Mouse (Mus musculus): ENCODE results near the gene Mrps6. TPM values are rescaled to one million over a fixed set of nuclear protein-coding genes. Genes with fewer than 3 reads are reported as not detected.
"Not testable (repeated sequence)": the region's sequence is repeated elsewhere in the genome, so short reads cannot be mapped to it uniquely, and the experiment has no call there.

Mrps6 gene
- total RNA-seq, 2 experiments from 2014 or later: 56.9 to 63.0 TPM

DNA sequence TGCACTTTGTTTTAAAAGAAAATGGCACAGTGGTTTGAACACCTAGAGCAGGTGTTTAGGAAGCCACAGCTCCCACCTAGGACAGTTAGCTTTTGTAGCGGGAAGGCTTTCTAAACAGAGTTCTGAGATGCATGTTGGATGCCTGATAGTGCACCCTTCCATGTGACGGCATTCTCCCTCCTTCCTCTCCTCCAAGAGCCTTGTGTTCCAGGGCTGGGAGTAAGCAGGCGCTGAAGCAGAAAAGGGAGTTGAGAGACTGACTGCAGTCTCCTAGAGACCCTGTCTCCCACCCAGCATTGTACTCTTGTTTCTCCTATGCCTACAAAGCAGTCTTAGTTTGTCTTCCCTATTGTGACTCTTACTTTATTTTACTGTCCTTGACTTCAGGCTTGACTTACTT is 2.1 kb downstream of the Mrps6 start:
- DNase-seq: no peak
- intact Hi-C loops (cut with DNase I): no loop called here

DNA sequence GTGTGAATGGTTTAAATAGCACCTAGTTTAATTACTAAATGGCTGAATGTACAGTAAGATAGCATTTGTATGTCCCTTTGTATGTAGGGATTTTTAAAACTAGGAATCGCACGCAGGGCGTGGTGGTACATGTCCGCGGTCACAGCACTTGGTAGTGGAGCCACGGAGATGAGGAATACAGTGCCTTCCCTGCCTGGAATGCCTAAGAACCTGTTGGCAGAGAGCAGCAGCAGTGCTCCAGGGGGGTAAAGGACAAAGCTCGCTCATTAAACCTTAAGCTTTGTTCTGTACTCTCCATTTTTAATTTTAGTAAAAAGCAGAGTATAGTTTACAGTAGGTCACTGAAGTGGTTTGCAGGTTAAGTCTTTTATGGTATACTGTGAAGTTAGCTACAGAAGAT is 3.5 kb downstream of the Mrps6 start:
- no peak for DNase-seq
- intact Hi-C loops (cut with DNase I): no loop called here

DNA sequence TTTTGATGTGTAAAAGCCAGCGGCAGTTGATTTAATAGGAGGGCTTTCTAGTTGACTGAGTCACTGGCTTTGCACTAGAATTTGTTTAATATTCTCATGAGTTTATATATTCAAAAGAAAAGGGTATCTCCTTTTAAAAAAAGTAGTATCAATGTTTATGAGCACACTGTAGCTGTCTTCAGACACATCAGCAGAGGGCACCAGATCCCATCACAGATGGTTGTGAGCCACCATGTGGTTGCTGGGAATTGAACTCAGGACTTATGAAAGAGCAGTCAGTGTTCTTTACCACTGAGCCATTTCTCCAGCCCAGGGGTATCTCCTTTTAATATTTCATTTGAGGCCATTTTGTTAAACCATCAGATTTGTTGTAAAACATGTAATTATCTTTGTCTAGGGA is 4.8 kb downstream of the Mrps6 start:
- no peak for DNase-seq
- intact Hi-C loops (cut with DNase I): no loop called here

DNA sequence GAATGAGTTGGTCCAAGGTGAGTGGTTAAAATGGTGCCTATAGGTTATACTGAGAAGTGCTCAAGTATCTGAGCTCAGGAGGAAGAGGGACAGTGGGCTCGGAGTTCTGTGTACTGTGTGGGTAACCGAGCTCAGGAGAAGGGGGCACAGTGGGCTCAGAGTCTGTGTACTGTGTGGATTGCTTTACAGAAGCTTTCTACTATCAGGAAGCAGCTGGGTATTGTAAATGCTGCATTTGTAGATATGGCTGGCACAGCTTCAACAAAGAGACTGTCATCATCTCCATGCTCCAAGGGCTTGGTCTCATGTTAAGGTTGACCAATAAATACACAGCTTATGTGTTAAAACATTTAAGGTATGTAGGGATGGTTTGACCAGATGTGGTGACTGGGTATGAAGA is 6.7 kb downstream of the Mrps6 start:
- no peak for DNase-seq
- intact Hi-C loops (cut with DNase I): no loop called here

DNA sequence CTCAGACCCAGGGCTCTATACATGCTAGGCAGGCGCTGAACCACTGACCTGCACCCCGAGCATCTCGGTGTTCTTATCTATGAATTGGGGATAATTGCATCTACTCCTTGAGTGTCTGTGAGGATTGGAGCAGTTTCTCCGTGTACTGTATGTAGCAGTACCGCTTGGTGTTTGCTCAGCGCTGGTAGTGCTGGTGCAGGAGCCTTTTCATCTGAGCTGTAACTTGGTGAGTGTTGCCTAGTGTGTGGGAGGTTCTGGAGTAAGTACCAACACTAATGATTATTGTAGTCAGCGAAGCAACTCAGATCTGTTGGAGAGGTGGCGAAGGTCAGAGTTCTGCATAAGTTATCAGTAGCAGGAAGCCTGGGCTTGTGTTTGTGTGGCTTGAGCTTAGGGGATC is 12.3 kb downstream of the Mrps6 start:
- no peak for DNase-seq
- intact Hi-C loops (cut with DNase I): no loop called here

DNA sequence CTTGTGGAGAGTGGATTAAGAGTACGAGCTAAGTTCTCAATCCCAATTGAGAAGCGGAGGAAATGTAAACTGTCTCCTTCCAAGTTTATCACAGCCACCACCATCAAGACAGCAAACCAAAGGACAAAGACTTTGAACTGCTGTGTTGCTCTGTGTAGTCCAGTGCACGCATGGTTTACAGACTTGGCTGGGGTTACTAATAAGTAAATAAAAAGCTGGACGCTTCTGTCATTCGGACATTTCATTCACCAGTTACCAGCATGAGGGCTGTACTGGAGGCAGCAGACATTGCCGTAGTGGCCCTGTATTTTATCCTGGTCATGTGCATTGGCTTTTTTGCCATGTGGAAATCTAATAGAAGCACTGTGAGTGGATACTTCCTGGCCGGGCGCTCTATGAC is 18.7 kb downstream of the Mrps6 start:
- intact Hi-C loops (cut with DNase I): no loop called here

DNA sequence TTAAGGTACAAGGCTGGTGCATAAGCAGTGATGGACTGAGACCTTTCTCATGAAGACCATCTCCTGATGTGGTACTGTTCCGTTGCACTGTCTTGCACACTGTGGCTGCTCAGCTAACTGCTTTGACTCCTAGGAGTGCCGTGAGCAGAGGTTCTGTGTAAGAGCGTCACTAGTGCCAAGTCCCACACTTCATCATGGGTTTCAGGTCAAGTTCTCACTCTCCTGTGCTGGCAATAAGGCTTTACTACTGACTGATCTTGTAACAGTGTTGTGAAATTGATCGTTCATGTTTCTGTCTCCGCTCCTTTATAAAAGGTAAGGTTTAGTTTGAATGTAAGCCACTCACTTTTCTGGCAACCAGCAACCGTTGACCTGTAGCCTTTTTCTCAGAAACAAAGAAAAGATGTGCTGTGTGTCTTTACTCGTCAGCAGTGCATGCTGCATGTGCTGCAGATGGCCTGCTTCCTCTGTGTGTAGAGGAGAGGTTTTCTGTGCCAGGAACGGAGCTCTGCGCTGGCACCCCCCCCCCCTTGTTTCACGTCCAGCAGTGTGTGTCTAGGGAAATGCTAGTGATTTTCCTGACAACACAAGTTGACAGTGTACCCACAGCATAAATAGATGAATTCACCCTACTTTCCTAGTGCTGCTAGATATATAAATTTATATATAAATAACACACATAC is 25.8 kb downstream of the Mrps6 start:
- no peak for DNase-seq
- intact Hi-C loops (cut with DNase I): no loop called here

More for the DNA sequence above, 18.7 kb downstream of the Mrps6 start:
- DNase-seq: no peak

DNA sequence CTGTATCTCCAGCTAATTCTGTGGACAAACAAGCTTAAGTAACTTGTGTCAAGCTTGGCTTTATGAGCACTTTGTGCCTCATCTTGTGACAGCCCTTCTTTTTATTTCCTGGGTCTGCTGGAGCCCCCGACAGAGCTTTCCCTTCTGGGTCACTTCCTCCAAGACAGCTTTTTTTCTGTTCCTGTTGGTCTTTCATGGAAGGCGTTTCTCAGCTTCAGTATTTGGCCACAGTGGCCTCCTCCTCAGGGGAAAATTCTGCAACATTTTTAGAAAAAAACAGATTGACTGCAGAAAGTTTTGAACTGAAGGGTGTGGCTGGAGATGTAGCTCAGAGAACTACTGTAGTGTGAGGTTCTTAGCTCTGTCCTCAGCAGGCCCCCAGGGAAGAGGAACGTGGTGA is 31.2 kb downstream of the Mrps6 start:
- intact Hi-C loops (cut with DNase I): no loop called here
- DNase-seq: no peak

DNA sequence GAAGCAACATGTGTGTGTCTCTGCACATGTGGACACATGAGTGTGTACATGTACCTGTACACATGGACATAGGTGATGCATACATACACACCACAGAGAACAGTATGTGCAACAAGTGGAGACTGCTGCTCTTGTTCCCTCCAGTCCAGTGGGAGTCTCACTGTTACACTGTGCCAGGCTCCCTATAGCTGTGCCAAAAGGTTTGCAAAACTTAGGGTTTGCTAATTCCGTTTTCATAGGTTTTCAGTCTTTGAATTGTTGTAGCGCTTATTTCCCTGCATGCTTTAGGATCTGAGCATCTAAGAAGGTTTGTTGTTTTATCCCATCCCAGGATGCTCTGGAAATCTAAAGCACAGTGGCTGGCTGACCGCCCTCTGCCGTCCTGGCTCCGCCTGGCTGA is 33.8 kb downstream of the Mrps6 start:
- DNase-seq: no peak
- intact Hi-C loops (cut with DNase I): no loop called here

DNA sequence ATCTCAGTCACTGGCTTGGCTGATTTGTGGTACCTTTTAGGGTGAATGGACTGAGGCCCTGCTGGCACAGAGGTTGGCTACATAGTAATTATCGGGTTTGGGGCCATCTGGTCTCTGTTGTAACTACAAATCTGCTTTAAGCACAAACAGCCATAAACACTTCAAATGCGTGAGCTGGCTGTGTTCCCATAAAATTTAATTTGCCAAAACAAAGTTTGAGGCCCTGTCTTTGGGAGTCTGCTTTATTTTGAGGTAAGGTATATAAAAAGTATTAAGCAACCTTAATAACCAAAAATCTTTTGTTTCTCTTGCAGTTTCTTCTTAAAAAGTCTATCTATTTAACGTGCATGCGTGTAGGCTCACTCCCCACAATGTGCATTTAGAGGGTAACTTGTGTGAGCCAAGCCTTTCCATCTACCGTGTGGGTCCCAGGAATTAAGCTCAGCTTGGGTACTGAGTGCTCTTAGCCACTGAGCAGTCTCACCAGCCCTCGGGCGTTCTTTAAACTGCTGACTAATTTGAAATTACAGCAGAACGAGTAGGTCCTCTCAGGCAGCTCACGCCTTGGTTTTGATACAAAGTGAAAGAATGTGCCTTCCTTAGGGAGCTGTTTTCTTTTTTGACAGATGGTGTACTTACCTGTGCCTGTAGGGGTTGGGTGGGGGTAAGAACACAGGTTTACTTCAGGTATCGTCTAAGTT is 40.4 kb downstream of the Mrps6 start:
- intact Hi-C loops (cut with DNase I): no loop called here
- DNase-seq: no peak

DNA sequence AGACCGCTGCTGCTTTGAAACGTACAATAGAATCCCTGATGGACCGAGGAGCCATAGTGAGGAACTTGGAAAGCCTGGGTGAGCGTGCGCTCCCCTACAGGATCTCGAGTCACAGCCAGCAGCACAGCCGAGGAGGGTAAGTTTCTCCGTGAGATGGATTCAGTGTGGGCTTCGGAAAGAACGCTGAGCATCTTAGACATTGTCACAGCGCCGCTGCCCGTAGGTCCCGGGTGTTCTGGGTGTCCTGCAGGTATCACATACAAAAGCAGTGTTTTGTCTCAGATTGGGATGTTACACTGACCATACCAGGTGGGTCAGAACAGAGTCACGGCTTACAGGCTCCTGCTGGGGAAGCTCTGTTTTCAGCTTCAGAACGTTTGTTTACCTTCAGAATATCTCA is 41.5 kb downstream of the Mrps6 start:
- no peak for DNase-seq
- intact Hi-C loops (cut with DNase I): no loop called here

DNA sequence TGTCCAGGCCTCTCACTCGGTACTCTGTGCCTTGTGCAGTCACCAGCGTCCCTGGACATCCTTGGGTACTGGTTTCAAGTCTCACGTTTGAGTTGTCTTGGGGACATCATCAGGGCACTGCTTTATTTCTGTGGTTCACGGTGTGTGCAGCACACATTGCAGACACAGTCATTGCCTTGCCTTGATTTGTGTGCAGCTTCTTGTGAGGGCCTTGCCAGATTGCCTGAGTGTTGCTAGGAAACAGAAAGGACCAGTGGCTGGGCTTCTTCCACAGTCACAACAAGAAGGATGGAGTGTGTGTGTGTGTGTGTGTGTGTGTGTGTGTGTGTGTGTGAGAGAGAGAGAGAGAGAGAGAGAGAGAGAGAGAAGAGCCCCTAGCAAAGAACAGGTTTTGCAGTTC is 42.0 kb downstream of the Mrps6 start:
- intact Hi-C loops (cut with DNase I): loop anchor here (5.0 kb wide), 1 partner anchor 163 kb away; no protein-coding TSS in a partner anchor
- DNase-seq: no peak

DNA sequence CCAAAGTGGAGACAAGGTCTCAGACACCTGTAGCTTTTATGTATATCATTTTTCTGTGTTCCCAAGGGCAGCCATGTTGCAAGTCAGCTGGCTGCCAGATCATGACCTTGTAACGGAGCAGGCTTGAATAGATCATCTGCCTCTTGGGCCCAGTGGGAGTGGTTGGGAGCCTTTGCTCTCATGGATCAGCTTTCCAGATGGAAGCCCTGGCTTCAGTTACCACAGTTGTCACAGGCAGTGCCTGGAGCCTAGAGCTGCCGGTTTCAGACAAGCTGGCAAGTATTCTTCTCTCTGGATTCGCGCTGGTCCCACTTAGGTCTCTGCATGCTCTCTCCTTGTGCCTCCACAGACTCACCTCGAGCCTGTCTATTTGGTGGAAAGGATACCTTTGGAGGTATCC is 44.0 kb downstream of the Mrps6 start:
- intact Hi-C loops (cut with DNase I): loop anchor here (5.0 kb wide), 1 partner anchor 165 kb away; no protein-coding TSS in a partner anchor
- DNase-seq: no peak

DNA sequence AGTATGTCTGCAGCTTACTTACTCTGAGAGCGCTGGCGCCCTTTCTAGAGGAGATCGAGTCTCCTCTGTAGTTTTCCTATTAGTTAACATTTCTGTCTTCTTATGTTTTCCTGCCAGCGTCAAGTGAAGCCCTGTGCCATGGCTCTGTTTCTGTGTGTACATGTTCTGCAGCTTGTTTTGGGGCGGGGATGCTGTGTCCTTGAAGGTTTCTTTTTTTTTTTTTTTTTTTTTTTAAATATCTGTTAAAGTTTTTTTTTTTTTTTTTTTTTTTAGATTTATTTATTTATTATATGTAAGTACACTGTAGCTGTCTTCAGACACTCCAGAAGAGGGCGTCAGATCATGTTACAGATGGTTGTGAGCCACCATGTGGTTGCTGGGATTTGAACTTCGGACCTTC is 44.9 kb downstream of the Mrps6 start:
- not testable (repeated sequence) for DNase-seq
- intact Hi-C loops (cut with DNase I): loop anchor here (5.0 kb wide), 1 partner anchor 166 kb away; no protein-coding TSS in a partner anchor

DNA sequence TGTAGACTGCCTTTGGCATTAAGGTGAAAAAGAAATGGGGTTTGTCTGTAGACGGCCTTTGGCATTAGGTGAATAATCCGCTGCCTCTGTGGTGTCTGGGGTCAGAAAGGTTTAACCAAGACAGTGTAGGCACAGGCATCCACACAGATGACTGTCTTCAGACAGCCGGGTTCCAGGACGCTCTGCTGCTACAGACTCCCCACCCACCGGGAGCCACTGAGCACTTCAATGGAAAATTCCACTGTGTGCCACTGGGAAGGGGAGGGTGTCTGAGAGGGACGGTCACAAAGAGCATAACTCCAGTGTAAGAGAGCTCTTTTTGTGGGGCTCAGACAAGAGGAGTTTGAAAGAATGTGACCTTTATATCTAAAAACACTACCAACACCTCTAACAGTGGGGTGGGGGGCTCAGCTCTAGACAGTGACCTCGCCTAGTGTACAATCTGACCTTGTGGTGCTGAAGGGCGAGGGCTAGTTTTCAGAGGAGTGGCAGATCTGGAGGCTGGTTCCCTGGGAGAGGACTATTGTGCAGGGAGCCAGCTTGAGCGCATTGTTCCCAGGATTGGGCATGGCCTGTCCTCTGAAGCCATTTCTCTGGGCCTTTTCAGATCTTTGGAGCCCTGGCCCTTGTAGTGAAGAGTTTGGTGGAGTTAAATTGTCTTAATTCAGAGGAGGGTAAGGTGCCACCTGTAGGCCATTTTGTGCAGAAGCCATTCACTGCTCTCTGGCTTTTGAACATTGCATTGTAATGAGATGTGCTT is 45.7 kb downstream of the Mrps6 start:
- intact Hi-C loops (cut with DNase I): loop anchor here (5.0 kb wide), 1 partner anchor 166 kb away; no protein-coding TSS in a partner anchor
- peak in 1 of 2 experiments; percentile 33 for DNase-seq

DNA sequence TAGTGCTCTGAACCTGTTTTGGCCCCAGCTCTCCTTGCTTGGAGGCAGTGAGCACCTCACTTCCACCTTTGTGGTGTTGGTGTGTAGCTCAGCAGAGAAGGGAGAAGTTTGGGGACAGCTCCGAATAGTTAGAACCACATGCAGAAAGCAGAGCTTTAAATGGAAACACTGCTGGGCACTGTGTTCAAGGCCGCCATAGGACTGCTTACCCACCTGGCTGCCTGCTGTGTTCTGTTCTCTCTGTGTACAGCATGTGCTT is 46.2 kb downstream of the Mrps6 start:
- DNase-seq: no peak
- intact Hi-C loops (cut with DNase I): loop anchor here (5.0 kb wide), 1 partner anchor 167 kb away; no protein-coding TSS in a partner anchor

DNA sequence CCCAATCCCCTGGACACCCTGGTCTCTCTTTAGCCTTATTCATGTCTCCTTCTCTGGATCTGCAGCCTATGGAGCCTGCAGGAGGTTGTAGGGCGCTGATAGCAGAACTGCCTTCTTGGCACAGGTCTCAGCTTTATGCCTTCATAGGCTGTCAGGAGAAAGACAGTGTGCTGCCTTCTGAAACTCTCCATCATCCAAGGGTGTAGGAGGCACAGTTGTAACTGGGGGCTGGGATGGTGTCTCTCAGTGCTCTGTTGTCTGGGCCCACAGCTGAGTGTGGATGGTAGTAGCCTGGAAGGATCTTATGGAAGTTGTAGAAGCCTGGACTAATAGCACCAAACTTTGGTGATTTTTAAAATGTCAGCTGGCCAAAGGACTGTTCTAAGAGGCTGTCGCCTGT is 46.9 kb downstream of the Mrps6 start:
- intact Hi-C loops (cut with DNase I): loop anchor here (5.0 kb wide), 1 partner anchor 168 kb away; no protein-coding TSS in a partner anchor
- DNase-seq: no peak

DNA sequence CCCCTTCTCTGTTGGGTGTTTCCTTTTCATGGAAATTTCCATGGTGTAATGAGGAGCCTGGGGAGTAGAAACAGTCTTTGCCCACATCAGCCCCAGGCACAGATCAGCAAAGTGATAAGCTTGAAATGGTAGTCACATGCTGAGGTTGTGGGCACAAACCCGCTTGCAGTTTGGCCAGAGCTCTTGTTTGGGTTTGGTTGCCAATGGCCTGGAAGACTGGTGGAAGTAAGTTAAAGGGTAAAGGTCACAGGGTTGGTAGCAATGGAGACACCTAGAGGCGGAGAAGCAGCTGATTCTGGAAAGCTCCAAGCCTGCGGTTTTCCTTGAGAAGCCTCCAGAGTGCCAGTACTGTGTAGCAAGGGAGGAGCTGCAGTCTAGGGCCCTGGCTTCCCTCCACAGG is 47.6 kb downstream of the Mrps6 start:
- DNase-seq: no peak
- intact Hi-C loops (cut with DNase I): no loop called here

DNA sequence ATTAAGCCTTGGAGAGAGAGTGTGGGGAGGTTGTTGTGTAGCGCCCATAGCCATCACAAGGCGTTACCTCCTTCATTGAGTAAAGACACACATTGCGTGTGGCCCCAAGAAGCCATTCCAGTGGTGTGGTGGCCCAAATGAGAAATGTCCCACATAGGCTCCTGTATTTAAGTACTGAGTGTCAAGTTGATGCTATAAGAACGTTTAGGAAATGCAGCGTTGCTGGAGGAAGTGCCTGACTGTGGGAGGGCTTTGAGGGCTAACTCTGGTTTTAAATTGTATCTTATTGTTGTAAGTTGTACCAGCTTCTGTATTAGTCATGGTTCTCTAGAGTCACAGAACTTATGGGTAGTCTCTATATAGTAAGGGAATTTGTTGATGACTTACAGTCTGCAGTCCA is 49.3 kb downstream of the Mrps6 start:
- intact Hi-C loops (cut with DNase I): no loop called here
- no peak for DNase-seq

DNA sequence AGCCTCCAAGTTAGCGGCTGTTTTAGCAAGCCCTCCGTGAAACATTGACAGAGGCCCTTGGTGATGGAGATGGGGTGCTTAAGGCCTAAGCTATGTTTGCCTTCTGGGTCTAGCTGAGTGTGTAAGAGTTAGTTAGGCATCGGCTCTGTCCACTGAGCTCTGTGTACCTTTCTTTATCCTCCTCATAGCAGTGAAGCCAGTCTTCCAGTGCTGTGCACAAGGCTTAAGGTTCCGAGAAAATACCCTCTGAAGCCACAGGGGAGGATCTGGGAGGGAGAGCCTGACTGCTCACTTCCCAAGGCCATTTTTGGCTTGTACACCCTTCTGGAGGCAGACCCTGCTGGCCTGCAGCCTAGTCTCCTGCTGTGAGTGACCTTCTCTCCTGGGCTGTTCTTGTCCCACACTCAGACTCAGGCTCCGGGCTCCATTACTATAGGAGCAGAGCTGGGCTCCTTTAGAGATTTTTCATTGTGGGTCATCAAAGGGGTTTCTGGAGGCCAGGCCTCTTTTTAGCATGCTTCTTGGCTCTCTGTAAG is 56.7 kb downstream of the Mrps6 start:
- intact Hi-C loops (cut with DNase I): no loop called here
- DNase-seq: peak; percentile 35 to 38

Data from heart, postnatal 36 days (tissue).